Mouse (Mus musculus): ENCODE measurements around the gene Gm21650. TPM values are rescaled to one million over a fixed set of nuclear protein-coding genes. Genes with fewer than 3 reads are reported as not detected.
"Not testable (repeated sequence)": the region's sequence is repeated elsewhere in the genome, so short reads cannot be mapped to it uniquely, and the experiment has no call there.

The Gm21650 gene
- polyA plus RNA-seq (2015; fragmentation: Nextera tagmentation; extraction: Ambion mirVana) = not detected in 2 replicates

DNA sequence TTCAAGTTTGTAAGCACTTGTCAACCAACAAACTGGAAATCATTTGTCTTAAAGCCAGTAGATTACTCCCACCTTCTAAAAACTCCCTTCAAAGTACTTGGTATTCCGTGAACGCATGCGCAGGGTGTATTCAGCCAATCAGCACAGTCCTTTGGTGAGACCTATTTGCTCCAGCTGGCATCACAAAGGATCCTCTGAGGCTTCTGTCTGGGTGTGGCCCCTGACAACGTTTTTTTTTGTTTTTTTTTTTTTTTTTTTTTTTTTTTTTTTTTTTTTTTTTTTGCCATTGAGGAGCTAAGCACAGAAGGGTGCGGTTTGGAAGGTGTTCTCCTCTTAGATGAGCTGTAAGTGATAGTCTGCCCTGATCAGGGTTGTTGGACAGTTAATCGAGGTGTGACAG, at the start of gene Gm21650:
Gene Gm21650, plus strand, starts transcription at position 301 of the 400 bp plus-strand sequence.
- no CpG with 5 or more reads among the region's 6 CpGs for WGBS
- H3K9me3 ChIP-seq (replicated peaks; ENCODE audit: control insufficient read depth, low read length); ATAC-seq (replicated peaks; ENCODE audit: extremely low read depth, insufficient read depth, low FRiP score): not testable (repeated sequence)

More for the DNA sequence above, at the start of gene Gm21650:
- not testable (repeated sequence) for H3K27me3 ChIP-seq (ENCODE audit: control insufficient read depth, insufficient read depth, low read length); H3K27ac ChIP-seq (ENCODE audit: low read length); H3K4me2 ChIP-seq (ENCODE audit: low read depth, low read length); H3K4me1 ChIP-seq (ENCODE audit: control insufficient read depth, insufficient read depth, low read length); H3K9ac ChIP-seq (ENCODE audit: low read length); H3K4me3 ChIP-seq (ENCODE audit: low read length); H3K36me3 ChIP-seq (ENCODE audit: control insufficient read depth, insufficient read depth)

All from heart, embryonic 16.5 days (tissue).